Mouse (Mus musculus): ENCODE data around the gene Gm10490. TPM values are rescaled to one million over a fixed set of nuclear protein-coding genes. Genes with fewer than 3 reads are reported as not detected.

Gm10490 gene
- total and polyA plus RNA-seq, 3 experiments, result 1.5 TPM; not detected in 2

GRCm38 (mm10) chrX:7869826-7870225 is 39.5 kb upstream of the Gm10490 start:
- Histone ChIP-seq H3K4me1 (ENCODE audit: insufficient read depth, low read depth, low read length) (no peaks in the 10 kb centered on the region), H3K4me3 (ENCODE audit: low read depth, low read length) (no peak overlapping the region), H3K27me3 (ENCODE audit: insufficient read depth, low read length) (no peaks in the 10 kb centered on the region), H3K36me3 (replicated peaks) (peaks cover 79% of the 10 kb centered on the region), H3K9me3 (replicated peaks) (no peaks in the 10 kb centered on the region)
- TF ChIP-seq CTCF (IDR thresholded peaks at IDR 0.05; ENCODE audit: low read depth, low read length), result no peak
- TF ChIP-seq POLR2AphosphoS5 (IDR thresholded peaks at IDR 0.05; ENCODE audit: insufficient replicate concordance, low read depth, low read length), result no peak
- no peak for TF ChIP-seq TAL1 (conservative IDR thresholded peaks at IDR 0.05; ENCODE audit: low read depth, low read length)
- no peak for TF ChIP-seq GATA2 (IDR thresholded peaks at IDR 0.05; ENCODE audit: borderline replicate concordance, low read depth, low read length)
- no peak for TF ChIP-seq GATA1 (IDR thresholded peaks at IDR 0.05; ENCODE audit: borderline replicate concordance, low read length)
- no peak for DNase-seq (ENCODE audit: low spot score)
- no peak for ATAC-seq (ENCODE audit: extremely low read depth, insufficient number of reproducible peaks, low FRiP score, poor library complexity, severe bottlenecking)

- no peaks in the 10 kb centered on the region for H3K9me3 ChIP-seq (replicated peaks)
- peaks cover 52% of the 10 kb centered on the region for H3K36me3 ChIP-seq (replicated peaks)
- H3K4me1 ChIP-seq (ENCODE audit: insufficient read depth, low read depth, low read length), result peaks cover 24% of the 10 kb centered on the region
- ATAC-seq (ENCODE audit: extremely low read depth, insufficient number of reproducible peaks, low FRiP score, poor library complexity, severe bottlenecking) (peak; percentile 86), DNase-seq (ENCODE audit: low spot score) (peak; percentile 79)
- TF ChIP-seq POLR2AphosphoS5 (IDR thresholded peaks at IDR 0.05; ENCODE audit: insufficient replicate concordance, low read depth, low read length) (no peak), CTCF (IDR thresholded peaks at IDR 0.05; ENCODE audit: low read depth, low read length) (no peak), GATA2 (IDR thresholded peaks at IDR 0.05; ENCODE audit: borderline replicate concordance, low read depth, low read length) (no peak), GATA1 (IDR thresholded peaks at IDR 0.05; ENCODE audit: borderline replicate concordance, low read length) (no peak), TAL1 (conservative IDR thresholded peaks at IDR 0.05; ENCODE audit: low read depth, low read length) (no peak)
- H3K4me3 ChIP-seq (ENCODE audit: low read depth, low read length), result peak within 1 kb of the TSS; percentile 78
- no peaks in the 10 kb centered on the region for H3K27me3 ChIP-seq (ENCODE audit: insufficient read depth, low read length)
Observed at GRCm38 (mm10) chrX:7878007-7878419, 31.3 kb upstream of the Gm10490 start, which contains the start of gene Pim2. Pim2 (plus strand) TSS chrX:7878262.

GRCm38 (mm10) chrX:7878495-7878894 is 30.8 kb upstream of the Gm10490 start:
- DNase-seq (ENCODE audit: low spot score) (no peak), ATAC-seq (ENCODE audit: extremely low read depth, insufficient number of reproducible peaks, low FRiP score, poor library complexity, severe bottlenecking) (no peak)
- Histone ChIP-seq H3K9me3 (replicated peaks) (no peaks in the 10 kb centered on the region), H3K4me3 (ENCODE audit: low read depth, low read length) (peak overlapping the region; percentile 78), H3K27me3 (ENCODE audit: insufficient read depth, low read length) (no peaks in the 10 kb centered on the region), H3K36me3 (replicated peaks) (peaks cover 47% of the 10 kb centered on the region), H3K4me1 (ENCODE audit: insufficient read depth, low read depth, low read length) (peaks cover 24% of the 10 kb centered on the region)
- TF ChIP-seq POLR2AphosphoS5 (IDR thresholded peaks at IDR 0.05; ENCODE audit: insufficient replicate concordance, low read depth, low read length) (no peak), GATA1 (IDR thresholded peaks at IDR 0.05; ENCODE audit: borderline replicate concordance, low read length) (no peak), CTCF (IDR thresholded peaks at IDR 0.05; ENCODE audit: low read depth, low read length) (no peak), TAL1 (conservative IDR thresholded peaks at IDR 0.05; ENCODE audit: low read depth, low read length) (no peak), GATA2 (IDR thresholded peaks at IDR 0.05; ENCODE audit: borderline replicate concordance, low read depth, low read length) (no peak)

GRCm38 (mm10) chrX:7879819-7880218 is 29.5 kb upstream of the Gm10490 start:
- H3K4me3 ChIP-seq (ENCODE audit: low read depth, low read length), result peak overlapping the region; percentile 40; the same call in 1 of the 2 replicates
- H3K9me3 ChIP-seq (replicated peaks), result no peaks in the 10 kb centered on the region
- no peak for TF ChIP-seq GATA2 (IDR thresholded peaks at IDR 0.05; ENCODE audit: borderline replicate concordance, low read depth, low read length)
- no peak for TF ChIP-seq GATA1 (IDR thresholded peaks at IDR 0.05; ENCODE audit: borderline replicate concordance, low read length)
- no peak for TF ChIP-seq POLR2AphosphoS5 (IDR thresholded peaks at IDR 0.05; ENCODE audit: insufficient replicate concordance, low read depth, low read length)
- TF ChIP-seq CTCF (IDR thresholded peaks at IDR 0.05; ENCODE audit: low read depth, low read length), result no peak
- no peak for TF ChIP-seq TAL1 (conservative IDR thresholded peaks at IDR 0.05; ENCODE audit: low read depth, low read length)
- H3K4me1 ChIP-seq (ENCODE audit: insufficient read depth, low read depth, low read length), result peaks cover 24% of the 10 kb centered on the region
- H3K27me3 ChIP-seq (ENCODE audit: insufficient read depth, low read length), result no peaks in the 10 kb centered on the region
- peak; percentile 27 for DNase-seq (ENCODE audit: low spot score)
- ATAC-seq (ENCODE audit: extremely low read depth, insufficient number of reproducible peaks, low FRiP score, poor library complexity, severe bottlenecking), result peak; percentile 43; the same call in 1 of the 2 replicates
- peaks cover 34% of the 10 kb centered on the region for H3K36me3 ChIP-seq (replicated peaks)

GRCm38 (mm10) chrX:7883841-7884567 is 25.3 kb upstream of the Gm10490 start, which contains the start of gene Slc35a2:
Slc35a2 (plus strand) TSS chrX:7884028.
- ATAC-seq (ENCODE audit: extremely low read depth, insufficient number of reproducible peaks, low FRiP score, poor library complexity, severe bottlenecking) (peak; percentile 84), DNase-seq (ENCODE audit: low spot score) (peak; percentile 75)
- Histone ChIP-seq H3K36me3 (replicated peaks) (peaks cover 47% of the 10 kb centered on the region), H3K4me3 (ENCODE audit: low read depth, low read length) (peak within 1 kb of the TSS; percentile 82), H3K27me3 (ENCODE audit: insufficient read depth, low read length) (no peaks in the 10 kb centered on the region), H3K4me1 (ENCODE audit: insufficient read depth, low read depth, low read length) (peaks cover 18% of the 10 kb centered on the region), H3K9me3 (replicated peaks) (no peaks in the 10 kb centered on the region)
- no peak for TF ChIP-seq GATA1 (IDR thresholded peaks at IDR 0.05; ENCODE audit: borderline replicate concordance, low read length)

- Histone ChIP-seq H3K4me3 (ENCODE audit: low read depth, low read length) (peak overlapping the region; percentile 80), H3K9me3 (replicated peaks) (no peaks in the 10 kb centered on the region), H3K4me1 (ENCODE audit: insufficient read depth, low read depth, low read length) (peaks cover 12% of the 10 kb centered on the region), H3K36me3 (replicated peaks) (peaks cover 57% of the 10 kb centered on the region), H3K27me3 (ENCODE audit: insufficient read depth, low read length) (no peaks in the 10 kb centered on the region)
- DNase-seq (ENCODE audit: low spot score) (no peak), ATAC-seq (ENCODE audit: extremely low read depth, insufficient number of reproducible peaks, low FRiP score, poor library complexity, severe bottlenecking) (no peak)
- no peak for TF ChIP-seq CTCF (IDR thresholded peaks at IDR 0.05; ENCODE audit: low read depth, low read length)
- TF ChIP-seq GATA2 (IDR thresholded peaks at IDR 0.05; ENCODE audit: borderline replicate concordance, low read depth, low read length), result no peak
- TF ChIP-seq GATA1 (IDR thresholded peaks at IDR 0.05; ENCODE audit: borderline replicate concordance, low read length), result no peak
- TF ChIP-seq TAL1 (conservative IDR thresholded peaks at IDR 0.05; ENCODE audit: low read depth, low read length), result no peak
- TF ChIP-seq POLR2AphosphoS5 (IDR thresholded peaks at IDR 0.05; ENCODE audit: insufficient replicate concordance, low read depth, low read length), result no peak
Observed at GRCm38 (mm10) chrX:7898211-7898610, 11.1 kb upstream of the Gm10490 start.

Data from G1E (cell line).